Mouse (Mus musculus): ENCODE measurements around the gene Mrtfb. TPM values are rescaled to one million over a fixed set of nuclear protein-coding genes. Genes with fewer than 3 reads are reported as not detected.

Gene Mrtfb
- polyA plus RNA-seq, 1 experiment from 2014 or later = 20.9 TPM

DNA sequence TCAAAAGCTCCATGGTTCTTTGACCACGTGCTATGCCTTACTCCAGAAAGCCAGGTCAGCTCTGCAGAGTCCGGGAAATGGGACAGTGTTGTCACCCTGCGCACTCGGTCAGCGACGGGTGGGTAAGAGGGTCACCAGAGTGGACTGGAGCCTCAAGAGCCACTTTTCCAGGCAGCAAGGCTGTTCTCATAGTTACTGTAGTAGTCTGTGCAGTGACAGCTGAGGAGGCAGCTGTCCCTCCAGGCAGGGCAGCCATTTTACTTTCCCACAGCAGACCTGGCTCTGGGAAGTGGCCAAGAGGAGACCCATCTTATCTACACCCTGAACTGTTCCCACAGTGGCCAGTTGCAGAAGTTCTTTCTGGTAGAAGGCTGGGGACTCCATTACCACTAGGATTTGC, 159.2 kb downstream of the Mrtfb start:
- Histone ChIP-seq H3K4me2 (replicated peaks) (no peak overlapping the region), H3K27ac (no peak overlapping the region), H3K27me3 (replicated peaks) (no peaks in the 10 kb centered on the region), H3K4me1 (replicated peaks) (no peaks in the 10 kb centered on the region), H3K4me3 (replicated peaks) (no peak overlapping the region), H3K9ac (no peak overlapping the region), H3K9me3 (no peaks in the 10 kb centered on the region), H3K36me3 (peaks cover 12% of the 10 kb centered on the region)
- 97% methylated on average over 6 of the region's 6 CpGs for WGBS
- ATAC-seq = no peak

DNA sequence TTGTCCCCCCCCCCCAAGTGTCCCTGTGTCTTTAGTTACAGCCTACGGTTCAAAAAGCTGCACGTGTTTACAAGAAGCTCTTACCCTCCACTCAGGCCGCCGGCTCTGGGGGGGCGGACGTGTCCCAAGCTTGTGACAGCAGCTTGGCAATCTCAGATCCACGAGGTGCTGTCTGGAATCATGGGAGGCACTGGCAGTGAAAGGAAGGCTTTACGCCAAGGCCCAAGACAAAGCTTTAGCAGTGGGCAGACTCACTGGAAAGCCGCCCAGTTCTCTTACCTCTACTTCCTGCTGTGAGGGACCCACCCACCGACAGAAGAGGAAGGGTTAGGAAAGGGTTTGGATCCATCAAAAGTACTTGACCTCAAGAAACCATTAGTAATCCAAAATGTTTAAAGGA, 160.2 kb downstream of the Mrtfb start:
- Histone ChIP-seq H3K4me1 (replicated peaks) (no peaks in the 10 kb centered on the region), H3K9ac (no peak overlapping the region), H3K27me3 (replicated peaks) (no peaks in the 10 kb centered on the region), H3K27ac (no peak overlapping the region), H3K4me3 (replicated peaks) (no peak overlapping the region), H3K36me3 (peaks cover 3% of the 10 kb centered on the region; the same call in 1 of the 2 replicates), H3K9me3 (no peaks in the 10 kb centered on the region), H3K4me2 (replicated peaks) (no peak overlapping the region)
- no peak for ATAC-seq
- WGBS = 73% methylated on average over 10 of the region's 10 CpGs

GRCm38 (mm10) chr16:13417904-13418303, 161.6 kb downstream of the Mrtfb start:
- no peaks in the 10 kb centered on the region for H3K27me3 ChIP-seq (replicated peaks)
- no peak overlapping the region for H3K27ac ChIP-seq
- H3K4me1 ChIP-seq (replicated peaks) = no peaks in the 10 kb centered on the region
- H3K9ac ChIP-seq = no peak overlapping the region
- ATAC-seq = no peak
- H3K36me3 ChIP-seq = peaks cover 3% of the 10 kb centered on the region; the same call in 1 of the 2 replicates
- no peak overlapping the region for H3K4me2 ChIP-seq (replicated peaks)
- H3K9me3 ChIP-seq = no peaks in the 10 kb centered on the region
- 68% methylated on average over 5 of the region's 5 CpGs for WGBS
- no peak overlapping the region for H3K4me3 ChIP-seq (replicated peaks)

- 0 out of 2 replicates have a peak, but pooled peaks cover 3% of the 10 kb centered on the region for H3K36me3 ChIP-seq
- 49% methylated on average over 2 of the region's 2 CpGs for WGBS
- no peaks in the 10 kb centered on the region for H3K4me1 ChIP-seq (replicated peaks)
- H3K27ac ChIP-seq = no peak overlapping the region
- H3K9me3 ChIP-seq = no peaks in the 10 kb centered on the region
- no peak overlapping the region for H3K9ac ChIP-seq
- no peak overlapping the region for H3K4me3 ChIP-seq (replicated peaks)
- ATAC-seq = no peak
- H3K4me2 ChIP-seq (replicated peaks) = no peak overlapping the region
- H3K27me3 ChIP-seq (replicated peaks) = no peaks in the 10 kb centered on the region
Measured at GRCm38 (mm10) chr16:13419752-13420151, 163.5 kb downstream of the Mrtfb start.

GRCm38 (mm10) chr16:13422522-13422921, 166.2 kb downstream of the Mrtfb start:
- H3K9ac ChIP-seq = no peak overlapping the region
- H3K36me3 ChIP-seq = no peaks in the 10 kb centered on the region
- H3K4me2 ChIP-seq (replicated peaks) = no peak overlapping the region
- no peak overlapping the region for H3K4me3 ChIP-seq (replicated peaks)
- no peaks in the 10 kb centered on the region for H3K27me3 ChIP-seq (replicated peaks)
- H3K9me3 ChIP-seq = no peaks in the 10 kb centered on the region
- H3K4me1 ChIP-seq (replicated peaks) = no peaks in the 10 kb centered on the region
- H3K27ac ChIP-seq = no peak overlapping the region
- WGBS = 88% methylated on average over 3 of the region's 3 CpGs
- no peak for ATAC-seq

- 82% methylated on average over 8 of the region's 8 CpGs for whole genome bisulfite sequencing
- Histone ChIP-seq H3K9ac (no peak overlapping the region), H3K27me3 (replicated peaks) (no peaks in the 10 kb centered on the region), H3K36me3 (no peaks in the 10 kb centered on the region), H3K4me3 (replicated peaks) (no peak overlapping the region), H3K9me3 (no peaks in the 10 kb centered on the region), H3K4me1 (replicated peaks) (no peaks in the 10 kb centered on the region), H3K27ac (no peak overlapping the region), H3K4me2 (replicated peaks) (no peak overlapping the region)
- no peak for ATAC-seq
Measured at GRCm38 (mm10) chr16:13423587-13424355, 167.5 kb downstream of the Mrtfb start.

- Histone ChIP-seq H3K36me3 (no peaks in the 10 kb centered on the region), H3K4me3 (replicated peaks) (no peak overlapping the region), H3K27me3 (replicated peaks) (no peaks in the 10 kb centered on the region), H3K9me3 (no peaks in the 10 kb centered on the region), H3K27ac (no peak overlapping the region), H3K4me2 (replicated peaks) (no peak overlapping the region), H3K4me1 (replicated peaks) (no peaks in the 10 kb centered on the region), H3K9ac (no peak overlapping the region)
- no peak for ATAC-seq
- WGBS = 81% methylated on average over 6 of the region's 6 CpGs
Measured at GRCm38 (mm10) chr16:13425804-13426203, 169.5 kb downstream of the Mrtfb start.

DNA sequence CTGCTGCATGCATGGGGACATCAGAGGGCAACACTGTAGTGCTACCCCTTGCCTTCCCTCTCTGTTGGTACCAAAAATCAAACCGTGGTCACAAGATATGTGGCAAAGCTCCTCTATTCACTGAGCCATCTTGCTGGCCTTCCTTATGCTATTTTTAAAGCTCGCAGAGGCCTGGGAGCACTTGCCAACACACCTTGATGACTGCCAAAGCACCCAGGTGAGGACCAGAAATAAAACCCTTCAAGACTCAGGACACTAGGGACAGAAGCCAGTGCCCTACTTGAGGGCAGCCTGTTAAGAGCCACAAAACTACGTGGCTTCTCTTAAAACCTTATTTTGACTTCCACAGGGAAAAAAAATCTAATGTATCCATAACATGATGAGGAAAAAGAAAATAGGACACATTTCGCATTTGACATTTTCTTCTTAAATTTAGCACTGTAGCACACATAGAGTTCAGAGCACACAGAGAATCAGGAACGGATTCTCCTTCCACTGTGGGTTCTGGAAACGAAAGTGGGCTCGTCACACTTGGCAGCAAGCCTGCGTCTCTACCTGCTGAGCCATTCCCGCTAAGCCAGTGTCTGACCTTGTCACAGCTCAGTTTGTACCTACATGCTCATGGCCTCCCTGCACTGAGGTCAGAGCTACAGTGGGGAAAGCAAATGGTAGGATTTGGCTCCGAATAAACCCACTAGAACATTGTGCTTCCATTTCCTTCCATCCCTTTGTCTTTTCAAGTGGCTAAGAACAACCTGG, 170.7 kb downstream of the Mrtfb start:
- Histone ChIP-seq H3K4me3 (replicated peaks) (no peak overlapping the region), H3K9ac (no peak overlapping the region), H3K36me3 (no peaks in the 10 kb centered on the region), H3K9me3 (no peaks in the 10 kb centered on the region), H3K4me1 (replicated peaks) (no peaks in the 10 kb centered on the region), H3K27ac (no peak overlapping the region), H3K27me3 (replicated peaks) (no peaks in the 10 kb centered on the region), H3K4me2 (replicated peaks) (no peak overlapping the region)
- no peak for ATAC-seq
- WGBS = 80% methylated on average over 10 of the region's 10 CpGs

DNA sequence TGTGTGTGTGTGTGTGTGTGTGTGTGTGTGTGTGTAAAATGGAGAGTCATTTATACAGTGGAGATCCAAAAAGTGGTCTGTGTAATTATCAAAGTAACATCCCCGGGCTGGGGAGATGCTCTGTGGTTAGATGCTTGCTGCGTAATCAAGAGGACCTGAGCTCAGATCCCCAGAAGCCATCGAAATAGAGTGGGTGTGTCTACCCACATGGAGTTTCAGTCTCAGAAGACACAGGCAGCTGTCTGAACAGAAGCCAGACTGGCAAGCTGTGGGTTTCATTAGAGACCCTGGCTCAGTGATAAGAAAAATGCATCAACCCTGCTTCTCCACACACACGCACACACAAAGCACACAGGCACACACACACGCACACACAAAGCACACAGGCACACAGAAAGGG, 171.8 kb downstream of the Mrtfb start:
- Histone ChIP-seq H3K27ac (no peak overlapping the region), H3K27me3 (replicated peaks) (no peaks in the 10 kb centered on the region), H3K36me3 (no peaks in the 10 kb centered on the region), H3K9me3 (no peaks in the 10 kb centered on the region), H3K4me2 (replicated peaks) (no peak overlapping the region), H3K4me1 (replicated peaks) (no peaks in the 10 kb centered on the region), H3K9ac (no peak overlapping the region), H3K4me3 (replicated peaks) (no peak overlapping the region)
- no peak for ATAC-seq
- 65% methylated on average over 5 of the region's 5 CpGs for WGBS

GRCm38 (mm10) chr16:13428806-13429205, 172.5 kb downstream of the Mrtfb start:
- no peak overlapping the region for H3K9ac ChIP-seq
- WGBS = 94% methylated on average over 1 of the region's 1 CpGs

GRCm38 (mm10) chr16:13429921-13430606, 173.8 kb downstream of the Mrtfb start:
- no peaks in the 10 kb centered on the region for H3K27me3 ChIP-seq (replicated peaks)
- H3K27ac ChIP-seq = no peak overlapping the region
- no peaks in the 10 kb centered on the region for H3K4me1 ChIP-seq (replicated peaks)
- H3K4me3 ChIP-seq (replicated peaks) = no peak overlapping the region
- no peak overlapping the region for H3K9ac ChIP-seq
- WGBS = 75% methylated on average over 7 of the region's 7 CpGs
- no peak for ATAC-seq
- H3K9me3 ChIP-seq = no peaks in the 10 kb centered on the region
- no peak overlapping the region for H3K4me2 ChIP-seq (replicated peaks)
- no peaks in the 10 kb centered on the region for H3K36me3 ChIP-seq

More at GRCm38 (mm10) chr16:13428806-13429205, 172.5 kb downstream of the Mrtfb start:
- Histone ChIP-seq H3K9me3 (no peaks in the 10 kb centered on the region), H3K27ac (no peak overlapping the region), H3K4me2 (replicated peaks) (no peak overlapping the region), H3K36me3 (no peaks in the 10 kb centered on the region), H3K27me3 (replicated peaks) (no peaks in the 10 kb centered on the region), H3K4me1 (replicated peaks) (no peaks in the 10 kb centered on the region), H3K4me3 (replicated peaks) (no peak overlapping the region)
- ATAC-seq = no peak

GRCm38 (mm10) chr16:13430940-13431339, 174.7 kb downstream of the Mrtfb start:
- ATAC-seq = no peak
- H3K27ac ChIP-seq = no peak overlapping the region
- 62% methylated on average over 1 of the region's 1 CpGs for WGBS
- no peaks in the 10 kb centered on the region for H3K36me3 ChIP-seq
- H3K4me2 ChIP-seq (replicated peaks) = no peak overlapping the region
- H3K4me3 ChIP-seq (replicated peaks) = no peak overlapping the region
- H3K4me1 ChIP-seq (replicated peaks) = no peaks in the 10 kb centered on the region
- no peaks in the 10 kb centered on the region for H3K9me3 ChIP-seq
- H3K27me3 ChIP-seq (replicated peaks) = no peaks in the 10 kb centered on the region
- no peak overlapping the region for H3K9ac ChIP-seq
